Mouse (Mus musculus): ENCODE data around the gene Commd4. TPM values are rescaled to one million over a fixed set of nuclear protein-coding genes. Genes with fewer than 3 reads are reported as not detected.

The Commd4 gene
- polyA plus RNA-seq, 1 experiment: 28.7 TPM

DNA sequence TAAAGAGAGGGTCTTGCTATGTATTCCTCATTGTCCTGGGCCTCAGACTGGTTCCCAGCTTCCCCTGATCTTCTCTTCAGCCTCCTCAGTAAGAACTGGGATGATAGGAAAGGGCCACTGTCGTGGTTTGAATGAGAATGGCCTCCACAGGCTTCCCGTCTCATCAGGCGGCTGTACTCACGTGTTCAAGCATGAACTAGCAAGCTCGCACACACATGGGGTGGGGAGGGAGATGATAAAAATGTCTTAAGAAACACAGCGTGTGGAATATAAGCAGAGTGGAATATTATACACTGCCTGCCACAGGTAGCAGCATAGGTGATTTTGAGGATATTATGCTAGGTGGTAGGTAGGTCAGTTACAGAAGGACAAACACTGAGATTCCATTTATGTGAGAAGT lies 9.1 kb downstream of the Commd4 start:
- no peak overlapping the region for H3K4me3 ChIP-seq (ENCODE audit: control insufficient read depth, low read depth, low read length)
- TF ChIP-seq CTCF (IDR thresholded peaks at IDR 0.05; ENCODE audit: control insufficient read depth, insufficient read depth, insufficient replicate concordance, low read depth, low read length) (no peak), POLR2A (IDR thresholded peaks at IDR 0.05; ENCODE audit: control insufficient read depth, low read depth, low read length) (no peak)
- H3K27ac ChIP-seq (ENCODE audit: control insufficient read depth, insufficient read depth, low read depth, low read length): no peak overlapping the region
- H3K36me3 ChIP-seq (ENCODE audit: control insufficient read depth, insufficient read depth, low read length): no peaks in the 10 kb centered on the region
- H3K4me1 ChIP-seq (ENCODE audit: control insufficient read depth, insufficient read depth, low read length): peaks cover 3% of the 10 kb centered on the region
- H3K27me3 ChIP-seq (ENCODE audit: control insufficient read depth, insufficient read depth, low read length): no peaks in the 10 kb centered on the region

DNA sequence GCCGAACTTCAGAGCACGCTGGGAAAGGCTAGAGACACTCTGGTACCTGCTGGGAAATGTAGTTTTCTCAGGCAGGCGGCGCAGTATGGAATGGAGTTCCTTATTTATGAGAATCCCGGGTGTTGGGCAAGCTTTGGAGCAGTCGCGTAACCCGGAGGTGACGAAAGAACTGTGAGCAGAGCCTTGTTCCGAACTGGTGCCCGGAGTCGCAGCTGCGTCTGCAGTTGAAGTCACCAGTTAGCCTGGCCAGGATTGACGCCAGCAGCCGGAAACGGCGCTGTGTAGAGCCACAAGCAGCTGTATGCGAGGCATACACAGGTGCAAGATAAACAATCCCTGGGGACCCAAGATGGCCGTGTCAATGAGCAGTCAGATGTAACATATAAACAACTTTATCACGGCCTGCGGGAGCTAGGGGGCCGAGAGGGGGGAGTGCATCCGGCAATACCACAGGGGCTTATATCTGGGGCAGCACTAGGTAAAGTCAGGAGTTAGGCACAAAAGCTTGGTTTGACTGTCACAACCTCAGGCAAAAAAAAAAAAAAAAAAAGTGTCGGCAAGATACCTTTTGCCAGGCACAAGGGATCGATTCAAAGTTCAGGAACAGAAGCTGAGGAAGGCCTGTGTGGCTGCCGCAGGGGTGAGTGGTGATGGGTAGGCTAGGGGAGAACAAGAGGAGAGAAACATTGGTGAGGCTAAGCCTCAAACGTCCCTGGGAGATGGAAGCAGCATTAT lies 9.8 kb downstream of the Commd4 start, which contains the start of gene Neil1:
Gene Neil1 (minus strand): TSS at position 162 of the 735 bp plus-strand sequence.
- H3K27me3 ChIP-seq (ENCODE audit: control insufficient read depth, insufficient read depth, low read length): no peaks in the 10 kb centered on the region
- peak within 1 kb of the TSS; percentile 63 for H3K27ac ChIP-seq (ENCODE audit: control insufficient read depth, insufficient read depth, low read depth, low read length)
- peak within 1 kb of the TSS; percentile 76 for H3K4me3 ChIP-seq (ENCODE audit: control insufficient read depth, low read depth, low read length)
- no peak for TF ChIP-seq CTCF (IDR thresholded peaks at IDR 0.05; ENCODE audit: control insufficient read depth, insufficient read depth, insufficient replicate concordance, low read depth, low read length)
- 0 out of 2 replicates have a peak, but pooled peaks have one; percentile 42 for TF ChIP-seq POLR2A (IDR thresholded peaks at IDR 0.05; ENCODE audit: control insufficient read depth, low read depth, low read length)
- H3K36me3 ChIP-seq (ENCODE audit: control insufficient read depth, insufficient read depth, low read length): no peaks in the 10 kb centered on the region
- peaks cover 3% of the 10 kb centered on the region for H3K4me1 ChIP-seq (ENCODE audit: control insufficient read depth, insufficient read depth, low read length)

DNA sequence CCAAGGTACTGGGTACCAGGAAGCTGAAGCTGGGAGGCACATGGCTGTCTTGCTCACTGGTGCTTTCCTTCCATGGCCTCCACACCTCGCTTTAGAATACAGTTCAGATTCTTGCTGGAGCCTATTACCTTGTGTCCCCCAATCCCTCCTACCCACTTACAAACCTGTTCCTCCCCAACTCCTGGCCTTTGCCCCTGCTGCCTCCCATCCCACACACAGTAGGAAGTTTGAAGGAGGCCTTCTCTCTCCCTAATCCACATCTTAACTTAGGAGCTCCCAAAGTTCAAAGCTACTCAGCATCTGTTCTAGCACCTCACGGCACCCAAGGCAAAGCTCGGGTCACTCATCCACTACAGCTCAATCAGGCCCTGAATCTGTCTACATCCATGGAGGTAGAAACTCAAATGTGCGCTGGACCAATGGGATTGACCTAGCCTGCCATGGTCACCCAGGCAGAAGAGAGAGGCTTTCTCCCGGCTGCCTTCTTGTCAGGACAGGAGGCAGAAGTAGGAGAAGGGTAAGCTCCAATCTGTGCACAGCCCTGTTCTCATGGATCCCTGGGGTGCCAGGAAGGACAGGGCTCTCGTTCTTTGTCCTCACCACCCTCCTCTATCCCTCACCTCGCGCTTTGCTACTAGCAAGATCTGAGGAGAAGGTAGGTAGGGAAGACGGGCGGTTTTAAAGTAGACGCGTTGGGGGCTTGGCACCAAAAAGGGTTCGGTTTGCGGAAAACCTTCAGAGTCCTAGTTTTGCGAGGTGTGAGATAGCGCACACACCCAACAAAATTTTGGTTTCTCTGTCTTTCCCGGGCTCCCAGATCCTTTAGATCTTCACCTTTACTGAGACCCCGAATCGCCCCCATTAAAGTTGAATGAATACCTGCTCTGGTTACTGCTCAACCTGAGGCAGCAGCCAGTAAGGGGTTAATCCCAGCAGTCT lies 10.7 kb downstream of the Commd4 start:
- Histone ChIP-seq H3K4me3 (ENCODE audit: control insufficient read depth, low read depth, low read length) (peak overlapping the region; percentile 76), H3K27ac (ENCODE audit: control insufficient read depth, insufficient read depth, low read depth, low read length) (no peak overlapping the region), H3K36me3 (ENCODE audit: control insufficient read depth, insufficient read depth, low read length) (no peaks in the 10 kb centered on the region), H3K27me3 (ENCODE audit: control insufficient read depth, insufficient read depth, low read length) (no peaks in the 10 kb centered on the region), H3K4me1 (ENCODE audit: control insufficient read depth, insufficient read depth, low read length) (peaks cover 3% of the 10 kb centered on the region)
- TF ChIP-seq POLR2A (IDR thresholded peaks at IDR 0.05; ENCODE audit: control insufficient read depth, low read depth, low read length): no peak
- no peak for TF ChIP-seq CTCF (IDR thresholded peaks at IDR 0.05; ENCODE audit: control insufficient read depth, insufficient read depth, insufficient replicate concordance, low read depth, low read length)

DNA sequence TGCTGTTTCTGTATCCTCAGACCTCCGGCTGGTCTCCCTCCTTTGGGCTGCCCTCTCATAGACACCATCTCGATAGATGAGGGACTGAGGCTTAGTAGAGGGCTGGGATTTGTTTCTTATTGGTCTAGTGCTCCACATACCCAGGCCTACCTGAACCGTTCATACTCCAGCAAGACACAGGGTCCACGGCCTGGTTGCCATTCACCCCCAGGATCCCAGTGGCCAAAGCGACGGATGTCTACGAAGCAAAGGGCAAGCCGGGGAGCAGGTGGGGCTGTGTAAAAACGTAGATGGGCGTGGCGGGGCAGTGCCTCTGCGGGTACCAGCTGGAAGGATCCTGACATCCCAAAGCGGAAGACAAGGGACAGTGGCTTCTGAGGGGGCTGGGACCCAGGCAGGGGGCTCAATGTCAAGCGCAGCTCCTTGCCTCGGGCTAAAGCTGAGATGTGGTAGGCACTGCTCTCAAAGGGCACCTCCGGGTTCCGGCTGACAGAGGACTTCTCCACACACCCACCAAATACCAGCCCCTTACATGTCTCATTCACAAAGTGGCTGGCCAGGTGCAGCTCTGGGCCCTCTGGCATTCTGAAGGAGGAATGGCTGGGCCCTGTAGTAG lies 11.6 kb downstream of the Commd4 start:
- Histone ChIP-seq H3K27me3 (ENCODE audit: control insufficient read depth, insufficient read depth, low read length) (no peaks in the 10 kb centered on the region), H3K27ac (ENCODE audit: control insufficient read depth, insufficient read depth, low read depth, low read length) (no peak overlapping the region), H3K4me3 (ENCODE audit: control insufficient read depth, low read depth, low read length) (no peak overlapping the region), H3K4me1 (ENCODE audit: control insufficient read depth, insufficient read depth, low read length) (peaks cover 3% of the 10 kb centered on the region), H3K36me3 (ENCODE audit: control insufficient read depth, insufficient read depth, low read length) (no peaks in the 10 kb centered on the region)
- no peak for TF ChIP-seq CTCF (IDR thresholded peaks at IDR 0.05; ENCODE audit: control insufficient read depth, insufficient read depth, insufficient replicate concordance, low read depth, low read length)

DNA sequence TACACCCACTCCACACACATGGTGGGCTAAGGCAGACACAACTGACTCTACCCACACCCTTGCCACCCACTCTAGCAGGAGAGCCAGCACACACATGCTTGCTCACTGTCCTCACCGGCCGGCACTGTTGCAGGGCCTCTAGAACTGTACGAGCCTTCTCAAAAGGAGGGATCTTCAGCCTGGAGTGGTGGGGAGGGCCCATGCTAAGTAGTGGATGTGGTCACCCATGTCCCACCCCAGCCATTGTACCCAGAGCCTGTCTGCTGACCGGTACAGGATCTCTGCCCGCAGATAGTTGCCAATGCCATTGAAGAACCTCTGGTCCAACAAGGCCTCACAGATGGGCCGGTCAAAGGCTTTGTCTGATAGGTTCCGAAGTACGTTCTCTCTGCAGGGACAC lies 13.3 kb downstream of the Commd4 start:
- H3K27ac ChIP-seq (ENCODE audit: control insufficient read depth, insufficient read depth, low read depth, low read length): no peak overlapping the region
- H3K4me1 ChIP-seq (ENCODE audit: control insufficient read depth, insufficient read depth, low read length): peaks cover 3% of the 10 kb centered on the region
- H3K36me3 ChIP-seq (ENCODE audit: control insufficient read depth, insufficient read depth, low read length): no peaks in the 10 kb centered on the region
- no peak overlapping the region for H3K4me3 ChIP-seq (ENCODE audit: control insufficient read depth, low read depth, low read length)
- TF ChIP-seq CTCF (IDR thresholded peaks at IDR 0.05; ENCODE audit: control insufficient read depth, insufficient read depth, insufficient replicate concordance, low read depth, low read length) (no peak), POLR2A (IDR thresholded peaks at IDR 0.05; ENCODE audit: control insufficient read depth, low read depth, low read length) (no peak)
- H3K27me3 ChIP-seq (ENCODE audit: control insufficient read depth, insufficient read depth, low read length): no peaks in the 10 kb centered on the region

DNA sequence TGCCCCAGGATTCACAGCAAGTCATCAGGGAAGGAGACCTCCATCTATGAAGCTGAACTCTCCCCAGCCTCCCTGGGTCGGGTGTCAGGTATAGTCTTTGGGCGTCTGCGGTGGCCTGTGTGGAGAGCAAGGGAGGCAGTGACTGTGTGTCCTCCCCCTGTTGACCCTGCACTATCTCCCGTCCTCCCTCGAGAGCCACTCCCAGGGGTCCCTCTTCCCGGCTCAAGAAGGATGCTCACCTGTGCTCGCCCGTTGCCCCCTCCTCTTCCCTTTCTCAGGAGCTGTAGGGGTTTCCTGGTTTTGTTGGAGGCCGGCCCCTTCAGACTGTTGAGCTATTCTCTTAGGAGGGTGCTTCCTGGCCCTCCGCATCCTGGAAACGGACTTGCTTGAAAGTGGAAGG lies 14.9 kb downstream of the Commd4 start:
- H3K4me3 ChIP-seq (ENCODE audit: control insufficient read depth, low read depth, low read length): no peak overlapping the region
- no peaks in the 10 kb centered on the region for H3K36me3 ChIP-seq (ENCODE audit: control insufficient read depth, insufficient read depth, low read length)
- H3K27ac ChIP-seq (ENCODE audit: control insufficient read depth, insufficient read depth, low read depth, low read length): no peak overlapping the region
- TF ChIP-seq POLR2A (IDR thresholded peaks at IDR 0.05; ENCODE audit: control insufficient read depth, low read depth, low read length): no peak
- no peak for TF ChIP-seq CTCF (IDR thresholded peaks at IDR 0.05; ENCODE audit: control insufficient read depth, insufficient read depth, insufficient replicate concordance, low read depth, low read length)
- H3K4me1 ChIP-seq (ENCODE audit: control insufficient read depth, insufficient read depth, low read length): no peaks in the 10 kb centered on the region; the same call in 1 of the 2 replicates
- H3K27me3 ChIP-seq (ENCODE audit: control insufficient read depth, insufficient read depth, low read length): no peaks in the 10 kb centered on the region
